In genomic region chr9:14832046-14832445, GRCm38 (mm10) we compare ENCODE assay signal across 26 mouse cellular contexts. TPM values are rescaled to one million over a fixed set of nuclear protein-coding genes. Genes with fewer than 3 reads are reported as not detected.
A peak's percentile ranks its signal among the peaks of the same experiment; 100 is the strongest.
DNase-seq lines count a peak whose midpoint lies in the region; ATAC-seq and TF ChIP-seq lines count a peak whose summit lies in the region.
"Had no signal": no experiment of that assay in that cellular context is flagged by ENCODE, and none has a peak within 500 bp of the region (broad histone marks: within the 10 kb centered on the region; RNA-seq: fewer than 3 reads in every experiment).

No protein-coding gene starts in this region.

- TF ChIP-seq CTCF in intestine, postnatal 0 days (IDR thresholded peaks at IDR 0.05; ENCODE audit: low read depth): peak; percentile 28
- TF ChIP-seq CTCF in midbrain, postnatal 0 days (IDR thresholded peaks at IDR 0.05): peak; percentile 33
- peak; percentile 36; the same call in 1 of the 2 replicates for TF ChIP-seq CTCF in cortical plate, adult 2 months (IDR thresholded peaks at IDR 0.05; ENCODE audit: extremely low read depth, insufficient read depth, low read length)

- H3K4me3 ChIP-seq in intestine, postnatal 0 days (ENCODE audit: low read depth, low read length): no peak overlapping the region
- no peak overlapping the region for H3K4me3 ChIP-seq in intestine, embryonic 16.5 days (ENCODE audit: low read length)
- no peak overlapping the region for H3K4me3 ChIP-seq in midbrain, postnatal 0 days (ENCODE audit: low read depth, low read length)
- H3K4me3 ChIP-seq in midbrain, embryonic 16.5 days (ENCODE audit: low read depth, low read length): no peak overlapping the region
- no peak overlapping the region for H3K4me3 ChIP-seq in cortical plate, adult 2 months (ENCODE audit: insufficient read depth, low read length)
- H3K4me3 ChIP-seq in midbrain, embryonic 10.5 days: no peak overlapping the region
- H3K4me3 ChIP-seq: forebrain, embryonic 10.5 days; gastrocnemius, adult 2 months; heart, embryonic 12.5 days; left cerebral cortex, adult 2 months; liver, embryonic 13.5 days; megakaryocyte, embryonic 14.5 days; midbrain, embryonic 15.5 days had no signal

- peaks cover 34% of the 10 kb centered on the region for H3K36me3 ChIP-seq in intestine, postnatal 0 days (ENCODE audit: control insufficient read depth, insufficient read depth)
- H3K36me3 ChIP-seq in intestine, embryonic 16.5 days (ENCODE audit: control insufficient read depth, insufficient read depth, low read length): peaks cover 7% of the 10 kb centered on the region; the same call in 1 of the 2 replicates
- peaks cover 12% of the 10 kb centered on the region; the same call in 1 of the 2 replicates for H3K36me3 ChIP-seq in midbrain, postnatal 0 days (ENCODE audit: insufficient read depth, low read length)
- peaks cover 2% of the 10 kb centered on the region for H3K36me3 ChIP-seq in midbrain, embryonic 16.5 days (ENCODE audit: control insufficient read depth, insufficient read depth, low read length)
- H3K36me3 ChIP-seq in midbrain, embryonic 10.5 days: peaks cover 91% of the 10 kb centered on the region
- H3K36me3 ChIP-seq: midbrain, embryonic 15.5 days had no signal

- H3K9ac ChIP-seq in intestine, postnatal 0 days (ENCODE audit: low read depth, low read length): no peak overlapping the region
- no peak overlapping the region for H3K9ac ChIP-seq in intestine, embryonic 16.5 days (ENCODE audit: low read depth, low read length)
- no peak overlapping the region for H3K9ac ChIP-seq in midbrain, postnatal 0 days (replicated peaks; ENCODE audit: low read length, poor library complexity, severe bottlenecking)
- no peak overlapping the region for H3K9ac ChIP-seq in midbrain, embryonic 16.5 days (ENCODE audit: low read depth, low read length)
- H3K9ac ChIP-seq: heart, embryonic 12.5 days; liver, embryonic 13.5 days; midbrain, embryonic 15.5 days had no signal

- DNase-seq in midbrain, postnatal 0 days (ENCODE audit: low spot score): no peak
- no peak for DNase-seq in adrenal gland, adult 8-10 months
- DNase-seq in midbrain, embryonic 10.5 days (ENCODE audit: low spot score): no peak
- DNase-seq: adrenal gland, adult 2 months; B cell, adult 2 months; cerebellum, adult 11-12 months; cerebellum, postnatal 25 days; gastrocnemius, adult 2 months; heart, postnatal 4 days; kidney, adult 9 months; kidney, postnatal 25 days; layer of hippocampus, adult 9-11 months; left cerebral cortex, postnatal 4 days; liver, embryonic 13.5 days; lung, postnatal 10 days; thymus, postnatal 36 days had no signal

- WGBS in intestine, postnatal 0 days: 84% methylated on average over 5 of the region's 5 CpGs
- WGBS in intestine, embryonic 16.5 days: 85% methylated on average over 5 of the region's 5 CpGs
- 84% methylated on average over 5 of the region's 5 CpGs for WGBS in midbrain, postnatal 0 days
- WGBS in midbrain, embryonic 16.5 days: 85% methylated on average over 5 of the region's 5 CpGs
- 85% methylated on average over 5 of the region's 5 CpGs for WGBS in midbrain, embryonic 10.5 days

- no peaks in the 10 kb centered on the region for H3K4me1 ChIP-seq in intestine, postnatal 0 days (replicated peaks; ENCODE audit: control insufficient read depth, insufficient read depth, low read length)
- H3K4me1 ChIP-seq in intestine, embryonic 16.5 days (ENCODE audit: control insufficient read depth, insufficient read depth, low read length): no peaks in the 10 kb centered on the region
- H3K4me1 ChIP-seq in midbrain, postnatal 0 days (ENCODE audit: insufficient read depth, low read length): no peaks in the 10 kb centered on the region
- no peaks in the 10 kb centered on the region for H3K4me1 ChIP-seq in midbrain, embryonic 16.5 days (ENCODE audit: control insufficient read depth, insufficient read depth, low read length)
- no peaks in the 10 kb centered on the region for H3K4me1 ChIP-seq in cortical plate, adult 2 months (ENCODE audit: control insufficient read depth, insufficient read depth, low read length)
- no peaks in the 10 kb centered on the region for H3K4me1 ChIP-seq in midbrain, embryonic 10.5 days
- H3K4me1 ChIP-seq: forebrain, embryonic 10.5 days; heart, embryonic 12.5 days; liver, embryonic 13.5 days; midbrain, embryonic 15.5 days had no signal

- no peak overlapping the region for H3K4me2 ChIP-seq in intestine, postnatal 0 days (replicated peaks; ENCODE audit: low read depth)
- no peak overlapping the region for H3K4me2 ChIP-seq in intestine, embryonic 16.5 days (ENCODE audit: low read depth, low read length)
- no peak overlapping the region for H3K4me2 ChIP-seq in midbrain, postnatal 0 days (ENCODE audit: low read depth, low read length, poor library complexity, severe bottlenecking)
- H3K4me2 ChIP-seq in midbrain, embryonic 16.5 days (ENCODE audit: low read length): no peak overlapping the region
- H3K4me2 ChIP-seq: heart, embryonic 12.5 days; liver, embryonic 13.5 days; midbrain, embryonic 15.5 days had no signal

- H3K27ac ChIP-seq in intestine, postnatal 0 days (ENCODE audit: low read depth, low read length): no peak overlapping the region
- no peak overlapping the region for H3K27ac ChIP-seq in intestine, embryonic 16.5 days (ENCODE audit: low read length)
- H3K27ac ChIP-seq in midbrain, postnatal 0 days (ENCODE audit: low read depth, low read length): no peak overlapping the region
- H3K27ac ChIP-seq in midbrain, embryonic 16.5 days (ENCODE audit: low read length): no peak overlapping the region
- no peak overlapping the region for H3K27ac ChIP-seq in cortical plate, adult 2 months (ENCODE audit: insufficient read depth, low read length)
- H3K27ac ChIP-seq in midbrain, embryonic 10.5 days (replicated peaks): no peak overlapping the region
- H3K27ac ChIP-seq: forebrain, embryonic 10.5 days; gastrocnemius, adult 2 months; left cerebral cortex, adult 2 months; liver, embryonic 13.5 days; midbrain, embryonic 15.5 days had no signal

- H3K27me3 ChIP-seq in intestine, postnatal 0 days (replicated peaks; ENCODE audit: control insufficient read depth, insufficient read depth, low read length): no peaks in the 10 kb centered on the region
- H3K27me3 ChIP-seq in intestine, embryonic 16.5 days (replicated peaks; ENCODE audit: control insufficient read depth, insufficient read depth, low read length): no peaks in the 10 kb centered on the region
- H3K27me3 ChIP-seq in midbrain, postnatal 0 days (ENCODE audit: insufficient read depth, low read length): no peaks in the 10 kb centered on the region
- no peaks in the 10 kb centered on the region for H3K27me3 ChIP-seq in midbrain, embryonic 16.5 days (ENCODE audit: control insufficient read depth, insufficient read depth, low read depth, low read length)
- no peaks in the 10 kb centered on the region for H3K27me3 ChIP-seq in midbrain, embryonic 10.5 days (ENCODE audit: low read depth, poor library complexity, severe bottlenecking)
- H3K27me3 ChIP-seq: heart, embryonic 12.5 days; liver, embryonic 13.5 days; megakaryocyte, embryonic 14.5 days; midbrain, embryonic 15.5 days had no signal

- ATAC-seq in intestine, postnatal 0 days: no peak
- ATAC-seq in intestine, embryonic 16.5 days: no peak
- ATAC-seq in midbrain, postnatal 0 days (ENCODE audit: low FRiP score): no peak
- ATAC-seq in midbrain, embryonic 16.5 days: no peak
- ATAC-seq: hindbrain, embryonic 16.5 days; midbrain, embryonic 15.5 days had no signal

- TF ChIP-seq POLR2A in cortical plate, adult 2 months (IDR thresholded peaks at IDR 0.05; ENCODE audit: extremely low read depth, insufficient read depth, low read length): no peak

- no peaks in the 10 kb centered on the region for H3K9me3 ChIP-seq in intestine, postnatal 0 days (ENCODE audit: control insufficient read depth)
- H3K9me3 ChIP-seq in intestine, embryonic 16.5 days (ENCODE audit: control insufficient read depth, low read length): no peaks in the 10 kb centered on the region
- no peaks in the 10 kb centered on the region for H3K9me3 ChIP-seq in midbrain, postnatal 0 days (ENCODE audit: low read length)
- H3K9me3 ChIP-seq in midbrain, embryonic 16.5 days (replicated peaks; ENCODE audit: control insufficient read depth, low read length, poor library complexity, severe bottlenecking): no peaks in the 10 kb centered on the region
- no peaks in the 10 kb centered on the region for H3K9me3 ChIP-seq in midbrain, embryonic 10.5 days (replicated peaks)
- H3K9me3 ChIP-seq: forebrain, embryonic 10.5 days; heart, embryonic 12.5 days; liver, embryonic 13.5 days; megakaryocyte, embryonic 14.5 days; midbrain, embryonic 15.5 days had no signal

RNA-seq across cellular contexts. Expression of gene Gpr83, which starts 28.0 kb away (rescaled TPM):
- polyA plus RNA-seq in intestine, postnatal 0 days (2015; fragmentation: Nextera tagmentation; extraction: Ambion mirVana): 0.22 and 0.35 TPM in 2 replicates
- polyA plus RNA-seq in intestine, embryonic 16.5 days (2015; fragmentation: Nextera tagmentation; extraction: Ambion mirVana): 0.32 TPM in 2 replicates
- 4.6 and 5.6 TPM in 2 replicates for total RNA-seq in midbrain, postnatal 0 days (2014; rRNA removed)
- 3.8 and 4.3 TPM in 2 replicates for polyA plus RNA-seq in midbrain, postnatal 0 days (2015; fragmentation: Nextera tagmentation; extraction: Ambion mirVana)
- polyA plus RNA-seq in midbrain, embryonic 16.5 days (2015; fragmentation: Nextera tagmentation; extraction: Ambion mirVana): 4.1 and 4.2 TPM in 2 replicates
- polyA plus RNA-seq in cortical plate, adult 2 months (2012; rRNA removed): 21.5 and 24.2 TPM in 2 replicates
- total RNA-seq in adrenal gland, adult 8-10 months (2022): under 1 TPM in 1 of 4 experiments, not detected in 3; 0.13 TPM
- 0.25 and 0.40 TPM in 2 replicates for polyA plus RNA-seq in midbrain, embryonic 10.5 days (2016; fragmentation: Nextera tagmentation; extraction: Ambion mirVana)
- total RNA-seq: adrenal gland, adult 2 months; gastrocnemius, adult 2 months; heart, postnatal 4 days had no signal
- polyA plus RNA-seq: heart, embryonic 12.5 days had no signal

RNA-seq across cellular contexts. Expression of gene Ankrd49, which starts 47.4 kb away (rescaled TPM):
- polyA plus RNA-seq in intestine, postnatal 0 days (2015; fragmentation: Nextera tagmentation; extraction: Ambion mirVana): 24.6 and 27.1 TPM in 2 replicates
- polyA plus RNA-seq in intestine, embryonic 16.5 days (2015; fragmentation: Nextera tagmentation; extraction: Ambion mirVana): 38.2 and 43.4 TPM in 2 replicates
- total RNA-seq in midbrain, postnatal 0 days (2014; rRNA removed): 12.1 and 18.5 TPM in 2 replicates
- polyA plus RNA-seq in midbrain, postnatal 0 days (2015; fragmentation: Nextera tagmentation; extraction: Ambion mirVana): 21.6 and 22.1 TPM in 2 replicates
- polyA plus RNA-seq in midbrain, embryonic 16.5 days (2015; fragmentation: Nextera tagmentation; extraction: Ambion mirVana): 27.9 and 30.9 TPM in 2 replicates
- 12.1 and 12.4 TPM in 2 replicates for polyA plus RNA-seq in cortical plate, adult 2 months (2012; rRNA removed)
- total RNA-seq in adrenal gland, adult 8-10 months (2022): 10 to 100 TPM; 10.6 to 15.6 (median 14.3) TPM
- 56.6 and 57.7 TPM in 2 replicates for polyA plus RNA-seq in midbrain, embryonic 10.5 days (2016; fragmentation: Nextera tagmentation; extraction: Ambion mirVana)

RNA-seq across cellular contexts. Expression of gene Mre11a, which starts 47.6 kb away (rescaled TPM):
- polyA plus RNA-seq in intestine, postnatal 0 days (2015; fragmentation: Nextera tagmentation; extraction: Ambion mirVana): 5.8 and 8.1 TPM in 2 replicates
- 16.0 and 17.3 TPM in 2 replicates for polyA plus RNA-seq in intestine, embryonic 16.5 days (2015; fragmentation: Nextera tagmentation; extraction: Ambion mirVana)
- 6.7 and 19.3 TPM in 2 replicates for total RNA-seq in midbrain, postnatal 0 days (2014; rRNA removed)
- polyA plus RNA-seq in midbrain, postnatal 0 days (2015; fragmentation: Nextera tagmentation; extraction: Ambion mirVana): 5.9 and 7.2 TPM in 2 replicates
- polyA plus RNA-seq in midbrain, embryonic 16.5 days (2015; fragmentation: Nextera tagmentation; extraction: Ambion mirVana): 10.5 and 13.1 TPM in 2 replicates
- 6.3 and 6.5 TPM in 2 replicates for polyA plus RNA-seq in cortical plate, adult 2 months (2012; rRNA removed)
- 10 to 100 TPM; 18.8 to 26.9 (median 23.2) TPM for total RNA-seq in adrenal gland, adult 8-10 months (2022)
- 34.1 and 38.6 TPM in 2 replicates for polyA plus RNA-seq in midbrain, embryonic 10.5 days (2016; fragmentation: Nextera tagmentation; extraction: Ambion mirVana)
